Mouse (Mus musculus) MEL (cell line): ENCODE data around the gene Cntn5. TPM values are rescaled to one million over a fixed set of nuclear protein-coding genes. Genes with fewer than 3 reads are reported as not detected.

Source experiments
- DNase-seq: peaks from one replicate; pipeline ENCODE4 v3.0.0; 2011; ENCODE audit warnings: low read depth, low spot score
- H3K27ac ChIP-seq: 2 replicates; pipeline ENCODE4 v1.5.1; 2012; ENCODE audit warnings: low read depth, mild to moderate bottlenecking, control low read depth, low read length, moderate library complexity; ENCODE audit not compliant: control insufficient read depth
- H3K27me3 ChIP-seq, 2 experiments: fragments of 150-350 bp in 1 of 2; sonication (generic) in 1 of 2; 2 replicates each; pipeline ENCODE4 v1.6.1; 2012; ENCODE audit warnings: low read length in 2 of 2, mild to moderate bottlenecking in 2 of 2, improper control_type of control experiment in 1 of 2, moderate library complexity in 1 of 2; ENCODE audit not compliant: insufficient read depth in 2 of 2, control insufficient read depth in 1 of 2
- H3K36me3 ChIP-seq, 2 experiments: 2 replicates each; pipeline ENCODE4 v1.6.1; 2012 to 2014; ENCODE audit warnings: low read length in 2 of 2, improper control_type of control experiment in 1 of 2, inconsistent platforms in 1 of 2, mild to moderate bottlenecking in 1 of 2; ENCODE audit not compliant: insufficient read depth in 2 of 2, control insufficient read depth in 1 of 2
- H3K4me1 ChIP-seq, 2 experiments: fragments of 150-350 bp in 1 of 2; sonication (generic) in 1 of 2; 2 replicates each; pipeline ENCODE4 v1.6.1; 2012; ENCODE audit warnings: low read length in 2 of 2, improper control_type of control experiment in 1 of 2, mild to moderate bottlenecking in 1 of 2; ENCODE audit not compliant: insufficient read depth in 2 of 2, control insufficient read depth in 1 of 2
- H3K4me3 ChIP-seq, 2 experiments: fragments of 150-350 bp in 1 of 2; sonication (generic) in 1 of 2; 2 replicates each; pipeline ENCODE4 v1.5.1; 2012; ENCODE audit warnings: low read depth in 2 of 2, low read length in 2 of 2, mild to moderate bottlenecking in 2 of 2, moderate library complexity in 2 of 2, control low read depth in 1 of 2, improper control_type of control experiment in 1 of 2; ENCODE audit not compliant: control insufficient read depth in 1 of 2, insufficient read depth in 1 of 2
- H3K79me2 ChIP-seq: 2 replicates; pipeline ENCODE4 v1.6.1; 2012; ENCODE audit warnings: mild to moderate bottlenecking, low read length, moderate library complexity; ENCODE audit not compliant: control insufficient read depth, poor library complexity, insufficient read depth
- H3K9ac ChIP-seq: 2 replicates; pipeline ENCODE4 v1.6.1; 2012; ENCODE audit warnings: low read depth, mild to moderate bottlenecking, control low read depth, low read length, moderate library complexity; ENCODE audit not compliant: control insufficient read depth, poor library complexity, severe bottlenecking
- H3K9me3 ChIP-seq: fragments of 150-350 bp; sonication (generic); replicated peaks from 2 replicates; pipeline ENCODE4 v1.6.1; 2012; ENCODE audit warnings: mild to moderate bottlenecking, low read length, improper control_type of control experiment, moderate library complexity; ENCODE audit not compliant: insufficient read depth
- CHD1 ChIP-seq: IDR thresholded peaks from 2 replicates; pipeline ENCODE4 v1.6.1; 2012; ENCODE audit warnings: low read depth, mild to moderate bottlenecking, inconsistent platforms, low read length, improper control_type of control experiment
- E2F4 ChIP-seq: IDR thresholded peaks from 2 replicates; pipeline ENCODE4 v1.6.1; 2011; ENCODE audit warnings: low read depth, low read length, improper control_type of control experiment, borderline replicate concordance
- ELF1 ChIP-seq: IDR thresholded peaks from 2 replicates; pipeline ENCODE4 v1.6.1; 2014; ENCODE audit warnings: low read depth, mild to moderate bottlenecking, inconsistent platforms, low read length, improper control_type of control experiment, moderate library complexity
- ETS1 ChIP-seq: IDR thresholded peaks from 2 replicates; pipeline ENCODE4 v1.6.1; 2012; ENCODE audit warnings: low read depth, mild to moderate bottlenecking, inconsistent platforms, low read length, improper control_type of control experiment, moderate library complexity
- GABPA ChIP-seq: IDR thresholded peaks from 2 replicates; pipeline ENCODE4 v1.6.1; 2012; ENCODE audit warnings: low read depth, mild to moderate bottlenecking, inconsistent platforms, low read length, improper control_type of control experiment, moderate library complexity
- HCFC1 ChIP-seq: IDR thresholded peaks from 2 replicates; pipeline ENCODE4 v1.6.1; 2012; ENCODE audit warnings: low read depth, mild to moderate bottlenecking, inconsistent platforms, low read length, improper control_type of control experiment, moderate library complexity
- KAT2A ChIP-seq: conservative IDR thresholded peaks from 2 replicates; pipeline ENCODE4 v1.6.1; 2012; ENCODE audit warnings: low read depth, low read length, improper control_type of control experiment, inconsistent platforms
- MAX ChIP-seq: IDR thresholded peaks from 2 replicates; pipeline ENCODE4 v1.6.1; 2011; ENCODE audit warnings: low read length, improper control_type of control experiment
- MEF2A ChIP-seq: IDR thresholded peaks from 2 replicates; pipeline ENCODE4 v1.6.1; 2014; ENCODE audit warnings: low read depth, mild to moderate bottlenecking, inconsistent platforms, low read length, improper control_type of control experiment; ENCODE audit not compliant: poor library complexity, insufficient replicate concordance, severe bottlenecking; ENCODE audit errors: extremely low read depth
- NELFE ChIP-seq: IDR thresholded peaks from 2 replicates; pipeline ENCODE4 v1.6.1; 2011; ENCODE audit warnings: low read depth, low read length, improper control_type of control experiment
- POLR2AphosphoS2 ChIP-seq: IDR thresholded peaks from 2 replicates; pipeline ENCODE4 v1.6.1; 2011; ENCODE audit warnings: low read length, improper control_type of control experiment
- RAD21 ChIP-seq: IDR thresholded peaks from 2 replicates; pipeline ENCODE4 v1.6.1; 2011; ENCODE audit warnings: mild to moderate bottlenecking, low read depth, low read length, improper control_type of control experiment
- RCOR1 ChIP-seq: IDR thresholded peaks from 2 replicates; pipeline ENCODE4 v1.6.1; 2012; ENCODE audit warnings: low read depth, mild to moderate bottlenecking, inconsistent platforms, low read length, improper control_type of control experiment
- TAL1 ChIP-seq: IDR thresholded peaks from 2 replicates; pipeline ENCODE4 v1.6.1; 2012; ENCODE audit warnings: mild to moderate bottlenecking, inconsistent platforms, low read length, moderate library complexity, mixed read lengths
- TBP ChIP-seq: IDR thresholded peaks from 2 replicates; pipeline ENCODE4 v1.8.0; 2011; ENCODE audit warnings: low read depth, low read length, improper control_type of control experiment
- TCF12 ChIP-seq: IDR thresholded peaks from 2 replicates; pipeline ENCODE4 v1.6.1; 2014; ENCODE audit warnings: low read depth, mild to moderate bottlenecking, inconsistent platforms, low read length, improper control_type of control experiment, moderate library complexity
- USF2 ChIP-seq, 2 experiments: IDR thresholded peaks; 2 replicates each; pipeline ENCODE4 v1.6.1; 2011 to 2012; ENCODE audit warnings: improper control_type of control experiment in 2 of 2, low read length in 2 of 2, borderline replicate concordance in 1 of 2, inconsistent platforms in 1 of 2, low read depth in 1 of 2, mild to moderate bottlenecking in 1 of 2; ENCODE audit not compliant: insufficient read depth in 1 of 2
- ZKSCAN1 ChIP-seq: IDR thresholded peaks from 2 replicates; pipeline ENCODE4 v1.6.1; 2012; ENCODE audit warnings: low read depth, mild to moderate bottlenecking, inconsistent platforms, low read length, improper control_type of control experiment, moderate library complexity
- ZMIZ1 ChIP-seq: IDR thresholded peaks from 2 replicates; pipeline ENCODE4 v1.6.1; 2012; ENCODE audit warnings: low read depth, mild to moderate bottlenecking, inconsistent platforms, low read length, improper control_type of control experiment, moderate library complexity
- ZNF384 ChIP-seq: IDR thresholded peaks from 2 replicates; pipeline ENCODE4 v1.6.1; 2012; ENCODE audit warnings: low read depth, mild to moderate bottlenecking, inconsistent platforms, low read length, improper control_type of control experiment
- polyA plus RNA-seq, 2 experiments: library from polyadenylated mRNA; stranded (reverse) in 1 of 2; unstranded in 1 of 2; fragments of >175 nt in 1 of 2; fragments of >200 nt in 1 of 2; gene quantifications; 2 replicates each; pipeline versions ENCODE4 v1.2.1 to v1.2.4; 2012; ENCODE audit warnings: low replicate concordance in 2 of 2, low read depth in 1 of 2; ENCODE audit not compliant: insufficient read length in 2 of 2, insufficient read depth in 1 of 2, missing spikeins in 1 of 2
- total RNA-seq: library from RNA; depleted of rRNA; stranded (reverse); fragments of 300-350 nt; gene quantifications from 2 replicates; pipeline ENCODE4 v1.2.3, GENCODE M21; 2012

The Cntn5 gene
- total and polyA plus RNA-seq, 3 experiments: not detected

GRCm38 (mm10) chr9:10368971-10369370, 535.6 kb downstream of the Cntn5 start:
- no peak overlapping the region for H3K9ac ChIP-seq
- TF ChIP-seq TCF12: no peak
- no peak for TF ChIP-seq ZMIZ1
- no peak for TF ChIP-seq TAL1
- TF ChIP-seq USF2 (IDR thresholded peaks at IDR 0.05; ENCODE audit: borderline replicate concordance in 1 of 2, insufficient read depth in 1 of 2, low read depth in 1 of 2, low read length in 2 of 2): no peak
- TF ChIP-seq GABPA: no peak
- no peak for TF ChIP-seq ETS1
- TF ChIP-seq KAT2A: no peak
- TF ChIP-seq RAD21: no peak
- TF ChIP-seq E2F4: no peak
- no peak for TF ChIP-seq MAX
- no peak for TF ChIP-seq HCFC1
- no peak for TF ChIP-seq POLR2AphosphoS2
- no peak for TF ChIP-seq NELFE
- TF ChIP-seq, all 39 proteins: peak for 0
- Histone ChIP-seq H3K4me1 (no peaks in the 10 kb centered on the region), H3K79me2 (no peaks in the 10 kb centered on the region), H3K27ac (no peak overlapping the region), H3K9me3 (no peaks in the 10 kb centered on the region), H3K36me3 (no peaks in the 10 kb centered on the region), H3K27me3 (no peaks in the 10 kb centered on the region), H3K4me3 (no peak overlapping the region)
- no peak for DNase-seq

GRCm38 (mm10) chr9:10368410-10368809, 536.2 kb downstream of the Cntn5 start:
- Histone ChIP-seq H3K36me3 (no peaks in the 10 kb centered on the region), H3K79me2 (no peaks in the 10 kb centered on the region), H3K4me1 (no peaks in the 10 kb centered on the region), H3K27ac (no peak overlapping the region), H3K27me3 (no peaks in the 10 kb centered on the region), H3K4me3 (no peak overlapping the region), H3K9me3 (no peaks in the 10 kb centered on the region), H3K9ac (no peak overlapping the region)
- DNase-seq: no peak
- TF ChIP-seq RCOR1: no peak
- TF ChIP-seq HCFC1: no peak
- no peak for TF ChIP-seq MEF2A
- no peak for TF ChIP-seq ETS1
- TF ChIP-seq ZNF384: no peak
- TF ChIP-seq ELF1: no peak
- TF ChIP-seq ZKSCAN1: no peak
- no peak for TF ChIP-seq TBP
- no peak for TF ChIP-seq KAT2A
- TF ChIP-seq CHD1: no peak
